Mouse (Mus musculus): ENCODE results near the gene Ttc21a.

DNA sequence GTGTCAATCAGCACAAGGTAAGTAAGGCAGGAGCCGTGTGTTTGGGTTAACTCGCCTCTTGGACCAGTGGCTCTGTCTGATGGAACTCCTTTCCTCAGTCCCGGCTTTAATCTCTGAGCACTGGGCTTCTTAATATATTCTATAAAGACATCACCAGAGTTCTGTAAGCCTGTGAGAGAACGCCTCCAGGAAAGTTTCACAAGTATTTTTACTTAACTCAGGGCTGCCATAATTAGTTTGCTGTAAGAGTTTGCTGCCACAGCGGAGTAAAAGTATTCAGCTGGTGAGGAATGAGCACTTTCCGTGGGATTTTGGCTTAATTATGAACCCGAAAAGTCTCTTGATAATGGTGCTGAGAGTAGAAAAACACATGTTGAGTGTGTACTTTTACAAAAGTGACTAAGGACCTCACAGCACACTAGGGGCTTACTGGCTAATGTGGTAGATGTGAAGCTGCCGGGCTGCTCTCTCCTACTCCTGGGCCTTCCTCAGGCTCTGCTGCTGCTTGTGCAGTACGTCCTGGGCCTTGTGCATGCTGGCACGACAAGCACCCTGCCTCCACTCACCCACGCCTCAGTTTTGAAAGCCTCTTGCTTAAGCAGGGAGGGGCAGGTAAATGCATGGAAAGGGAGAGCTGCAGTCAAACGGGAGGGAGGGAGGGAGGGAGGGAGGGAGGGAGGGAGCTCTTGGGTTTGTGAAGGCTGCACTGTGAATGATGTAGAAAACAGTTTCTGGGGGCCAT lies 34.8 kb upstream of the Ttc21a start:
- no peak for TF ChIP-seq POLR2A (IDR thresholded peaks at IDR 0.05; ENCODE audit: low read depth, low read length)
- TF ChIP-seq CTCF (IDR thresholded peaks at IDR 0.05; ENCODE audit: extremely low read depth, insufficient read depth, insufficient read length, insufficient replicate concordance): no peak

All from spleen, adult 2 months (tissue).